Mouse (Mus musculus) adrenal gland, adult 18-20 months (tissue): ENCODE data around the gene Pdgfb. TPM values are rescaled to one million over a fixed set of nuclear protein-coding genes. Genes with fewer than 3 reads are reported as not detected.
A peak's percentile ranks its signal among the peaks of the same experiment; 100 is the strongest.

ENCODE experiments used
- DNase-seq, 2 experiments: peaks; one replicate each; pipeline ENCODE4 v3.0.0; 2021 to 2022; ENCODE audit warnings: low spot score in 2 of 2
- total RNA-seq, 2 experiments: library from RNA; stranded (reverse); gene quantifications; 1 replicate in 1 of 2; 2 replicates in 1 of 2; pipeline ENCODE4 v1.2.3; 2021

The Pdgfb gene
- total RNA-seq, 2 experiments from 2014 or later: 46.1 to 47.6 TPM

DNA sequence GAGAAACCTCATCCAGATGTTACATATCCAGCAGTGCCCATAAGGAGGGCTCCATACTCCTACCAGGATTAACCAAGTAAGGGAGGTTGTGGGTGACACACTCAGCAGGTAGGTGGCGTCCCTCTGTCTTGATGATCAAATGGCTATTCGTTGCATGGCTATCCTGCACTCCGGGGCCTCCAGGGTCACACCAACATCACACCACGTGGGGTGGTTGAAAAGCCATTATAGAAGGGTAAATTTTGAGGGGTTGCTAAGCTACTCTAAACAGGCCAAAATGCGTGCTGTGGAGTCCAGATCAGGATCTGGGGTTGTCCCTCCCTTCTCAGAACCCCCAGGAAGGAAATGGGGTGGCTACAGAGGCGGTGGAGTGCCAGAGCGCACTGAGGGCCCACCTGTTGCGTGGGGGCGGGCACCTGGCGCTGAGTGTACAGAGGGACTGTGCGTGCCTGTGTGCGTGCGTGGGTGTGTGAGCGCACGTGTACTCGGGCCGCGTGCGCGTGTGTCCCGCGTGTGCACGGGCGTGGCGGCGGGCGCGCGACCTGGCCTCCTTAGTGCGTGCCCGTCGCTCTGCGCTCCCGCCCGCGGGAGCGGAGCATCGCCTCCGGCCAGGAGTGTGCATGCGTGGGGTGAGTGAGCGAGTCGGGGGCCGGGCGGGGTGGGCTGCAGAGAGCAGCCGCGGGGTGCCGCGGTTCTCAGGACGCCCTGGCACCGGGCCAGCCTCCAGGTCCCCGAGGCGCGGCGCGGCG, 2.8 kb downstream of the Pdgfb start:
- DNase-seq: peak; percentile 46 to 58

DNA sequence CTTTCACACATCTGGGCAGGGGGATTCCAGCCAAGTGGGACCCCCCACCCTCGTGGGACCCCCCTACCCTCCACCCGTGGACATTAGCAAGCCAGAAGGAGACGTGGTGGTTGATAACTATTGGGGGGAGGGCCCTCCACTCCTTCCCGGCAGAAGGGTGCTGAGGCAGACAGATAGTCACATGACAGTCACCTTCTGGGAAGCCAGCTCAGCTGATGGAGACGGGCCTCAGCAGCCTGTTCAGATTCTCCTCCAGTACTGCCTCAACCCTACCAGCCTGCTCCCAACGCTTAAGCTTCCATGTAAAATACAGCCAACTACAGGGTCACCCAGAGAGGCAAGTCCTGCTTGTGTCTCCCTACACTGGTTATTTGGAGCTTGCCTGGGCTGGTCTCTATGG, 3.6 kb downstream of the Pdgfb start:
- no peak for DNase-seq

DNA sequence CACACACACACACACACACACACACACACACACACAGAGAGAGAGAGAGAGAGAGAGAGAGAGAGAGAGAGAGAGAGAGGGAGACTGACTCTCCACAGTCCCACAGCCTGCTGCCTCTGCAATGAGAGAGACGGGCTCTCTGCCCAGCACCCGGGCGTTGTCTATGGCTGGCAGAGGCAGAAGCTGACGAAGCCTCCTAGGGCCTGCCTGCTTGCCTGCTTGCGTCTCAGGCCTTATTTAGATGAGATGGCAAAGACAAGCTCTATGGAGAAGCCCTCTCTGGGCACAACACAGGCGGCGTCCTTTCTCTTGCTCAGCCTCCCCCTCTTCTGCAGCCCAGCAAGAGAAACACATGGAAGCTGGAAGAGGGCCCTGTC, 4.6 kb downstream of the Pdgfb start:
- no peak for DNase-seq

DNA sequence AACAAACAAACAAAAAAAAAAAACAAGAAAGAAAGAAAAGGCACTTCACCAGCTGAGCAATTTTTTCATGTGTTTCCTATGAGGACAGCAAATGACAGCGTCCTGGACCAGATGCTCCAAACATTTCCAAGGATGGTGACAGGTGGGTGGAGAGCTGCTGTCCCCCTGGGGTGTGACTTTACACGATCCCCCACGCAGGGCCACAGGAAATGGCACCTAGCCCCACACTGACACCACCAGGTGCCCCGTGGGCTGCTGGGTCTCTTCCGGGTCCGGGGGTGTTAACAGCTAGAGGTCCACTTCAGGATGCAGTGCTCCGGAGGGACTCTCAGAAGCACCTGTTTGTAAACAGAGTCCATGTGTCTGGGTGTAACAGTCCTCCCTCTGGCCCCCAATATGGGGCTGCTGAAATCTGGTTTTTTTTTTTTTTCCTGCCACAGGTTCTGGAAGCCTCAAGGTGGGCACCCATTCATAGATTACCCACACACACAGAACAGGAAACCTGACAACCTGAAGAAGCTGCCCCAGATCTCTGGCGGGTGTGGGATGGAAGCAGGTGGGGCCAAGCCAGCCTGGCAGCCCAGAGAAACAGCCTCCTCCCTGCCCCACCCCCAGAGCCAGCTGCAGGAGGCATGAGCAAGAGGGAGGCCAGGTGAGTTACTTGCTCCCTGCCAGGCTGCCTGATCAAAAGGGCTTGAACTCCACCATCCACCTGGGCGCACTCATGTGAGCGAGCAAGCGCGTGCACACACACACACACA, 5.2 kb downstream of the Pdgfb start:
- DNase-seq: no peak

DNA sequence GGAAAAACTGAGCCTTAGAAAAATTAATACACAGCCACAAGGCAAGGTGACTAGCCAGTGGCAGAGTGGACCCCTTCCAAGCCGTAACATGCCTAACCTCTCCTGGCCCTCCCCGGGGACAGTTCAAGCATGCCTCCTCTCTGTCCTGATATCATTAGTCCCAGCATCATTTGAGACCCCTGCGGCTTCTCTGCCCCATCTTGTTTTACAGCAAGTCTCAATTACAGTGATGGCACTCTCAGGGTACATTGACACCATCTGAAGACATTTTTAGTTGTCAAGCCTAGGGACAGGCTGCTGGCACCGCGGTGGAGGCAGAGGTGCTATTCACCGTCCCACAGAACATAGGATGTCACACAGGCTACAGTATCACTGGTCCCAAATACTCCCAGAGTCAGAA, 6.3 kb downstream of the Pdgfb start:
- DNase-seq: no peak

DNA sequence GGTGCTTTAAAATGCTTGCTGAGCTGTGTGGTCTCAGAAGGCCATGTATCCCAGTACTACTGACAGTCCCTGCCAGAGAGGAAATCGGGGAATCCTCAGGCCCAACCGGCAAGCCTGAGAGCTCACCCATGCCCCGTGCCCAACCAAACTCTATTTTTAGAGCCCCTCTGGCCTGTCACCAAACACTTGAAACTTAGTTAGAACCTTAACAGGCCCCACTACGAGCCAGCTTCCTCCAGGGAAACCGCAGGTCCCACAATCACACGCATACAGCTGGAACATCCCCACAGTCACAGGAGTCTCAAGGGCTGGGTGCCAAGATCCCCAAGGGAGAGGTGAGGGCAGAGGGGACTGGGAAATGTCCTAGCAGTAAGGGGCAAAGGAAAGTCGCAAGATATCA, 8.6 kb downstream of the Pdgfb start:
- no peak for DNase-seq

DNA sequence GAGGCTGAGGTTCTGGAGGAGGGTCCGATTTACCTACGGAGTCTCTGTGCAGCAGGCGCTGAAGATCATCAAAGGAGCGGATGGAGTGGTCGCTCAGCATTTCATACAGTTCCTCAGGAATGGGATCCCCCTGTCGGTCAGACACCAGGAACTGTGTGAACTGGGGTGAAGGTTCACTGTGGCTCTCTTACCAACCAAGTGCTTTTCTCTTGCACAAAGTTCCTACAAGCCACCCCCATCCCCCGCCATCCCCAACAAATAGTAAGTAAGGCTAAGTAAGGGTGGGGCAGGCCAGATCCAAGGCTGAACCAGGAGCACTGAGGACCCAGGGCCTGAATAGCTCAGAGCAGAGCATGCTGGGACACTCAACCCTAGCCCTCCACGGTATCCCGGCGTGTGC, 9.3 kb downstream of the Pdgfb start:
- DNase-seq: no peak

DNA sequence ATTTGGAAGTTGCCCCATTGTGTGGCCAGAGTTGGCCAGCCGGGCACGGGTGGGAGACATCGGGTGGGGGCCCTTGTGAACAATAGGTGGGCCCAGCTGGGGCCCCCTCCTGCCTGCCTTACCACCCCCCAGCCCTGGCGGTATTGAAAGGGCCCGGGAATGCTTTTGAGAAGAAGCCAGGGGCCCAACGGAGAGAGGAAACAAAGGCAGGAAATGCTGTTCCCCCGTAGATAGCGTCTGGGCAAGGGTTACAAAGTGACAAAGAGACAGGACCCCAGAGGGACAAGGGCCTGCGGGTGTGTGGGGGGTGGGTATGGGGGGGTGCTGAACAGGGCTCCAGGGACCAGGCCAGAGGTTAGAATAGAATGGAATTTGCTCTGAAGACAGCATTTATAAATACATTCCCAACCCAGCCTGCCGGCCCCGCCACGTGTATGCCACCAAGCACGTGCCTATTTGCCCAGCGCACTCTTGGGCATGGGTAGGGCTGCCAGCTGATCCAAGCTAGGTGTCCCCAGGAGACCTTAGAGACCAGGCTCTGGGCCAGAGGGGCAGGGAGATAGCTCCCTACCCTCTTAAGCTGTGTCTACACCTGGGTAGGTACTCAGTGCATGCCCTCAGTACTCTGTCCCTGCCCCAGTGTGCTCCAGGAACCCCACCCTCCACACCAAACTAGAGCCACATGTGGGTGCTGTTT, 10.0 kb downstream of the Pdgfb start:
- no peak for DNase-seq

DNA sequence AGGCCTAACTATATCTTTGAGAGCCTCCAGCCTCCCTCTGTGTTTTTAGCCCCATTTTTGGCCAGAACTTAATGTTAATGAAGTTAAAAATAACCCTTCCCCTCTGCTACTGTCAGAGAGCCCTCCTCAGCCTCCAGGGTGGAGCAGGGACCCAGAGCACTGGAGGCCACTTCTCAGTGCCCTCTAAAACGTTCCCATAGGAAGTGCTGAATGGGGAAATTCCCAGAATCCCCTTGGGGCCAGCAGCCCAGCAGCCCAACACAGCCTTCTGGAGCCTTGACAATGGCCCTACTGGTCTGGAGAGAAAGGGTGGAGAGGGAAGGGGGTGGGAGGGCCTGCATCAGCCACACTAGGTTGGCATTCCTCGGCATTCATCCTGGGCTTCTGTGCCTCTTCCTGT, 11.2 kb downstream of the Pdgfb start:
- DNase-seq: no peak

DNA sequence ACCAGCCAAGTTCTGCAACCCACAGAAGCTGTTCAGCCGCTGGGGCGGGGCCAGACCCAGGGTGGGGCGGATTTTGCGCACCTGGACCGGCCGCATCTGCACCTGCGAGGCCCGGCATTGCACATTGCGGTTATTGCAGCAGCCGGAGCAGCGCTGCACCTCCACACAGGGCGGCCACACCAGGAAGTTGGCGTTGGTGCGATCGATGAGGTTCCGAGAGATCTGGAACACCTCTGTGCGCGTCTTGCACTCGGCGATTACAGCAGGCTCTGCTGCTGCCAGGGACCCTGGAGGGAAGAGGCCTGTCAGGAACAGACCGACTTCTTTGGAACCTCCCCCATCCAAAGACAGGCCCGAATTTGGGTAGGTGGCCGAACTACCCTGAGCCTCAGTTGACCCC, 13.2 kb downstream of the Pdgfb start:
- no peak for DNase-seq

DNA sequence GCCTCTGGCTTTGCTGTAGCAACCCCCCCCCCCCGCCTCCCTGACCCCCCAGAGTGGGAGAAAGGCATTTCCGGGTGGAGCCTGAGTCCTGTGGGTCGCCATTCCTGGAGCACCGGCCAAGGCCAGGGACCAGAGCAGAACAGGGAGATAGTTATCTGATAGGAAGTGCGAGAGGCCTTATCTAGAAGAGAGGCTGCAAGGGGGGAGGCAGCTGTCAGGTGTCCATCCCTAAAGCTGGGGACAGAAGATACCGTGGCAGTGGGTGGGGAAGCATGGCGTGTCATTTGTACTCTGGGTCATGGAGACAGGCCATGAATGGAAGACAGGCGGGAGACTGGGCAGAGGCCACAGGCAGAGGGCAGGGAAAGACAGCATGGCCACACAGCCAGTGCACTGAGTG, 14.1 kb downstream of the Pdgfb start:
- DNase-seq: no peak

DNA sequence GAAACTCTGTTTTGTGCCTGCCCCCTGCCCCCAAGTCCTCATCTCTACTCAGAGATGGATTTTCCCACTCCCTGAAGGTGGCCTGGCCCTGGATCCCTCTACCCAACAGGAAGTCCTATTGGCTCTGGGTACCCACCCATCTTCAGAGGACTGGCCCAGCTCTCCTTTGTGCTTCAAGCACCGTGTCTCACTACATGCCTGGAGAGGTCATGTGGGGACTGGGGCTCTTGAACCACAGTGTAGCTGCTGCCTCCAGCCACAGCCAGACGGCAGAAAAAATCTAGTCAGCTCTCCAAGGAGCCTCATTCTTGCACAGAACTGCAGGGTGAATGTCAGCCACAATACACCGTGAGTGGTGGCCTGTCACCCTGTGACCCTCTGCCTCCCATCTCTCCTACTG, 16.8 kb downstream of the Pdgfb start:
- no peak for DNase-seq

DNA sequence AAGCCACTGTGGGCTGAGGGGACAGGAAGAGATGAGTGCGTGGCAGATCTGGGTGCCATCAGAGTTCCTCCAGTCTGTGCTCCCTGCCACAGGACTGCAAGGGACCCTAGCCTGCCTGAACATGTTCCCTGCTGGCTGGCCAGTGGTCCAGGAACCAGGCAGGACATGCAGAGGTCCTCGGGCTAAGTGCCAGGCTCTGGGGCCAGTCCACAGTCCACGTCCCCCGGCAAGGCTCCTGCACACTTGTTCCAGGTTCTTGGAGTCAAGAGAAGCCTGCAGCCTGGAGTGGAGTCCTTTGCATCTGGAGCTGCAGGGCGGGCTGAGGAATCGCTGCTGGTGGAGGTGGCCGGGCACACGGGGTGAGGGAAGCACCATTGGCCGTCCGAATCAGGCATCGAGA, 18.0 kb downstream of the Pdgfb start:
- no peak for DNase-seq

DNA sequence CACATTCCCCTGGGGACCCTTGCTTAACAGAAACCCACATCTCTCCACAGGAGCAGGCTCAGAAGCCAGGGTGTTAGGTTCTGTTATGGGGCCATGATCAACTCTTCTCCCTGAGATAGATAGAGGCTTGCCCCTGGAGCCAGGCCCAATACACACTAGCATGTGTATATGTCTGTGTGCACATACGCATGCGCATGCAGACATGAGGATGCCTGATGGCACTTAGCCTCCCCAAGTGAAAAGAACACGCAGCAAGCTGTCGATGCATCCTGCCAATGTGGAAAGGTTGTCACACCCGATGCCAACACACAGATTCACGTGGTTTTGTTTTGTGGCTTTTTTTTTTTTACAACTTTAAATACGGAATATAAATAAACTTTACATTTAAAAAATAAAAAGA, 19.2 kb downstream of the Pdgfb start:
- no peak for DNase-seq

DNA sequence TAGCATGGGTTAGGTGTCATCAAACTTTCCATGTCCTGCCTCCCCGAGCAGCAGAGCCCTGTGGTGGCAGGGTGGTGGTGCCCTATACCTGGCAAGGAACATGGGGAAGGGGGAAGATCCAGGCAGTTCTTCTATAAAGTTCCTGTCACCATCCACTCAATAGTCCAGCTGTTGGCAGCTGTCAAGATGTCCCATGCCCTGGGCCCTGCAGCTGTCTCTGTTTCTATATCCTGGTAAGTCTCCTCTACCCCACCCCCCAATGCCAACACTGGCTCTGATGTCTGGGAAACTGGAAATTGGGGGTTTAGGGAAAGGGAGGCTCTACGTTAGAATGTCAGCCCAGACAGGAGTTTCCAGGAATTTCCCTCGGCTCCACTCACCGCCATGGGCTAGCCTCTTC, 20.2 kb downstream of the Pdgfb start:
- no peak for DNase-seq

DNA sequence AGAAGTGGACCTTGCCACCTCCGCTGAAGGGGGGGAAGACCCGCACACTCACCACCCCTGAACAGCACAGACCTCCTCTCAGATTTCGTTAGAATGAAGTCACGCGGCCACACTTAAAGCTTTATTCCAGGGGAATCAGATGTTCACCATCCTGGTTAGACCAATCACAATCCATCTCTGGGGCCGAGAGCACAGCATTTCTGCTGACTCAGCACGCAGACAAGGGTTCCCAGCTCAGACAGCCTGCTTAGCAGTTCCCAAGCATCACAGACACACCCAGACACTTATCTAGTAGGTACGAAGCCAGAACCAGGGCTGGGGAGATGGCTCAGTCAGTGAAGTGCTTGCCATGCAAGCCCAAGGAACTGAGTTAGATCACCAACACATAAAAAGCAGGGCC, 28.6 kb downstream of the Pdgfb start:
- DNase-seq: no peak

DNA sequence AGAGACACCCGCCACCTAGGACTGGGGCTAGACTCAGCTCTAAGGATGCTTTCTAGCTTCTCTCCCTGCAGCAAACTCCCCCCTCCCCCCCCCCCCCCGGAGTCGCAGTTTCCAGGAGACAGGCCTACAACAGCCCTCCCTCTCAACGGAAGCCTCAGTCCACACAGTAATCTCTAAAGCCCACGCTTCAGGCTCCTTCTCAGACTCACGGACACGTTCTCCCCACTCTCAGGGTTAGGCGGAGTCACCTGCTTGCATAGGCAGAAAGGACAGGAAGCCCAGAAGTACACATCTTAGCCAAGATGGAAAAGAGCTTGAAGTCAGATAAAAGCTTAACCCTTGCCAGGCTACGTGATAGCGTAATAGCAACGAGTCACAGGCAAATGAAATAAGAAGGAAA, 29.3 kb downstream of the Pdgfb start:
- DNase-seq: no peak

DNA sequence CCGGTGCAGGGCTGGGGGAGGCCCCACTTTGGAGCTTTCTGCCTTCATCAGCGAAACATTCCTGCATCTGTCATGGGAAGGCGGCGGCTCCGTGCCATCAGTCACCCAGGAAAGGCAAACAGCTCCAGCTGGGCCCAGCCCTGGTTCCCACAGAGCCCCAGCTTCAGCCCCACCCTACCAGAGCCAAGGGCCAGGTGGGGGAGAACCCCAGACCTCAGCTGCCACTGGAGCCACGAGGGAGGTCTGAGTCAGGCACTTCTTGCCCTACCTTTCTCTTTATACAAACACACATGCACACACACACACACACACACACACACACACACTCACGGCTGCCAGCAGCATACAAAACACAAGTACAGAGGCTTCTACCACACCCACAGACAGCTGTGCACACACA, 30.6 kb downstream of the Pdgfb start:
- no peak for DNase-seq

DNA sequence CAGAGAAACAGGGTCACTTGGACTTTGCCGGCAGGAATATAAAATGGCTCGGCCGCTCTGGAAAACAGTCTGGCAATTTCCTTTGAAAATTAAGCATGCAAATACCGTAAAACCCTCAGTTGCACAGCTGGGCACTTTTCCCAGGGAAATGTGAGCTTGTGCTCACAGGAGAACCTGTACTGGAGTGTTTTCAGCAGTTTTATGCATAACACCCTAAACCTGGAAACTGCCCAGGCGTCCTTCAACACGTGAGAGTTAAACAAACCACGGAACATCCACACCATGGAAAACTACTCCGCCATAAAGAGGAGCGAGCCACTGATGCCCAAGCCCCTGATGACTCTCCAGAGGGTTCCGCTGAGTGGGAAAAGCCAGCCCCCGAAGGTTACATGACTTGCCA, 34.1 kb downstream of the Pdgfb start:
- DNase-seq: no peak

DNA sequence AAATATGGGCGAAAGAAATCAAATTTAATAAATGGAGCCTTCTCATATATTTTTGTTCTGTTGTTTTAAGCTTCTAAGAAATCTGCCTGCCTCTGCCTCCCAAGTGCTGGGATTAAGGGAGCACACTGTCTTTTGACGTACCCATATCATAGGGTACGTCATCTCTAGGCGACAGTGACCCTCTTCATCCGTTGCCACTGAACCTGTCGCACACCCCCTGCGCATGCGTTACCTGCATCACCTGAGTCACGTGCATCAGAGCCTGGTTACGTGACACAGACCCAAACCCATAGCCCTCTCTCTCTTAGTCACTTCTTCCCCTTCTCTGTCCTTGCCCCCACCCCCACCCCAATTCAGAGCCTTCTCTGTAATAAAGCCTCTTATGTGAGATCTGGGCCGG, 42.6 kb downstream of the Pdgfb start:
- no peak for DNase-seq

DNA sequence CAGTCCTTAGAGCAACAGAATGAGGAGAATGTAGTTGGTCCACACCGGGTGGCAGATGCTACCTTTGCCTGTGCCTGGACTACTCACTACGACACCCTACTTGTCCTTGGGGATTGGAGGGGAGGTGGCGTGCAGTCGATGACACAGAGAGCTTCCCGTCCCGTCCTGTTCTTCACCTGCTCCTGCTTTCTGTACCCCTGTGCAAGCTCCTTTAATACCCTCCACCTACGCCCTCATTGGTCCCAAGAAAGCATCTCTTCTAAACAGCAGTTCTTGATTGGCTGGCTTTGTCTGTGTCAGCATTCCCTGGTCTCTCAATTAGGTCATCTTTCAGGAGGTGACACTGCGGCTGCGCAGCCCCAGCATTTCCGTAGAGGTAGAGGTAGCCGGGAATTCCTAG, 43.8 kb downstream of the Pdgfb start, which contains the start of gene Cbx7:
Gene Cbx7 (minus strand): TSS at position 180 of the 400 bp plus-strand sequence.
- DNase-seq: no peak

DNA sequence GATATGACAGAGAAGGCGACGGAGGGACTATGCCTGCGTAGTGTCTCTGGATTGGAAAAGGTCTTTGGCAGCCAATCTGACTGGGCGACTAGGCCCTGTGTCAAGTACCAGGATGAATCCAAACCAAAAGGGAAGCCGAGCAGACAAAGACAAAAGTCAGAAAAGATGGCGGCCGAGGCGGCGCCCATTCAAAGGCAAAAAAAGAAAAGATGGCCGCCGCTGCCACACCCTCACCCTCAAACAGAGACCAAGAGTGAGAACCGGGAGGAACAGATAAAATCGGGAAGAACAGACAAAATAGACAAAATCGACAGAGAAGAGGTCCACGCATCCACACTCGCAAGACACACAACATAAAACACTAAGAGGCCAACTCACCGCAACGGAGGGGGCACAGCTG, 44.3 kb downstream of the Pdgfb start:
- no peak for DNase-seq
